In the genomic region with DNA sequence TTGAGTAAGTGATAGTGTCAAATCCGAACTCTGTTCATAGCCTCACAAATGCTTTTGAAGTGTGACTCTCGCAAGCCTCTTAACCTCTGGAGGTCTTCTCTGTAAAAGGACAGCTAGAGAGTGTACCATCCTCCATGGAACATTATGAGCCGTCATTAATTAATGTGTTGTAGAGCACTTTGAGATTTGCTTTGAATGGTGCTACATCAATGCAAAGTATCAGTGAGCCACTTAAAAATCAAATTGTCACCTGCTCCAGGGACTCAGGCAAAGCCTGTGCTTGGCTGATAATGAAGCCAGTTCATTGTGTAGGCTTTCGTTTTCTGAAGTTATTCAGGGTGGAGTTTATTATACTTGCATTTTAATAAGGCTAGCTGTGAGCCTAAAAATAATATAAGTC, we compare ENCODE assay signal across 18 mouse cellular contexts.
"Had no signal": no experiment of that assay in that cellular context is flagged by ENCODE, and none has a peak within 500 bp of the region (broad histone marks: within the 10 kb centered on the region; RNA-seq: fewer than 3 reads in every experiment).

No protein-coding gene starts in this region.

- ATAC-seq: liver, postnatal 0 days; lung, postnatal 0 days had no signal

- H3K9ac ChIP-seq: liver, embryonic 13.5 days; liver, embryonic 15.5 days; liver, postnatal 0 days; lung, embryonic 15.5 days; neural tube, embryonic 13.5 days; stomach, embryonic 15.5 days had no signal

- H3K4me1 ChIP-seq: liver, embryonic 13.5 days; liver, embryonic 15.5 days; lung, embryonic 15.5 days; megakaryocyte, embryonic 14.5 days; neural tube, embryonic 13.5 days; stomach, embryonic 15.5 days had no signal

- H3K4me3 ChIP-seq: liver, embryonic 13.5 days; liver, embryonic 15.5 days; lung, embryonic 15.5 days; megakaryocyte, embryonic 14.5 days; neural tube, embryonic 13.5 days; stomach, embryonic 15.5 days had no signal

- H3K9me3 ChIP-seq: liver, embryonic 13.5 days; liver, embryonic 15.5 days; lung, embryonic 15.5 days; megakaryocyte, embryonic 14.5 days; neural tube, embryonic 13.5 days; stomach, embryonic 15.5 days had no signal

- H3K27ac ChIP-seq: liver, embryonic 13.5 days; liver, embryonic 15.5 days; lung, embryonic 15.5 days; macrophage; neural tube, embryonic 13.5 days; stomach, embryonic 15.5 days; stomach, postnatal 0 days had no signal

- DNase-seq: liver, embryonic 13.5 days; liver, postnatal 0 days; lung, adult 2 months; lung, postnatal 14 days; lung, postnatal 36 days; right cerebral cortex, postnatal 14 days; thymus, adult 2 months; thymus, postnatal 25 days; thymus, postnatal 4 days had no signal

- H3K27me3 ChIP-seq: liver, embryonic 13.5 days; liver, embryonic 15.5 days; lung, embryonic 15.5 days; megakaryocyte, embryonic 14.5 days; neural tube, embryonic 13.5 days; stomach, embryonic 15.5 days had no signal

- H3K4me2 ChIP-seq: liver, embryonic 11.5 days; liver, embryonic 13.5 days; liver, embryonic 15.5 days; lung, embryonic 15.5 days; neural tube, embryonic 13.5 days; stomach, embryonic 15.5 days had no signal

- H3K36me3 ChIP-seq: liver, embryonic 13.5 days; liver, embryonic 15.5 days; lung, embryonic 15.5 days; neural tube, embryonic 13.5 days; stomach, embryonic 15.5 days had no signal
